Comparison of ENCODE assay signal across 23 mouse cellular contexts in genomic region chr12:49380442-49380841, GRCm38 (mm10). TPM values are rescaled to one million over a fixed set of nuclear protein-coding genes. Genes with fewer than 3 reads are reported as not detected.
DNase-seq lines count a peak whose midpoint lies in the region; ATAC-seq and TF ChIP-seq lines count a peak whose summit lies in the region.
"Had no signal": no experiment of that assay in that cellular context is flagged by ENCODE, and none has a peak within 500 bp of the region (broad histone marks: within the 10 kb centered on the region; RNA-seq: fewer than 3 reads in every experiment).

No protein-coding gene starts in this region.

- H3K4me3 ChIP-seq in hindbrain, embryonic 11.5 days (ENCODE audit: low read depth, low read length), result no peak overlapping the region
- H3K4me3 ChIP-seq in hindbrain, embryonic 12.5 days, result no peak overlapping the region
- no peak overlapping the region for H3K4me3 ChIP-seq in midbrain, embryonic 11.5 days (ENCODE audit: low read depth, low read length)
- no peak overlapping the region for H3K4me3 ChIP-seq in midbrain, embryonic 16.5 days (ENCODE audit: low read depth, low read length)
- H3K4me3 ChIP-seq in forebrain, embryonic 11.5 days (ENCODE audit: low read depth, low read length), result peak overlapping the region; percentile 87
- no peak overlapping the region for H3K4me3 ChIP-seq in heart, adult 2 months
- H3K4me3 ChIP-seq: heart, embryonic 12.5 days; intestine, embryonic 15.5 days; limb, embryonic 13.5 days; liver, embryonic 15.5 days; megakaryocyte, embryonic 14.5 days; myocyte; stomach, embryonic 15.5 days had no signal

- 0% methylated on average over 4 of the region's 4 CpGs for WGBS in hindbrain, embryonic 11.5 days
- 0% methylated on average over 4 of the region's 4 CpGs for WGBS in hindbrain, embryonic 12.5 days
- 0% methylated on average over 4 of the region's 4 CpGs for WGBS in midbrain, embryonic 11.5 days
- WGBS in midbrain, embryonic 16.5 days, result 0% methylated on average over 4 of the region's 4 CpGs
- WGBS in forebrain, embryonic 11.5 days, result 1% methylated on average over 4 of the region's 4 CpGs
- 2% methylated on average over 4 of the region's 4 CpGs for WGBS in heart, adult 2 months

- no peak for ATAC-seq in hindbrain, embryonic 11.5 days (ENCODE audit: low FRiP score)
- ATAC-seq in hindbrain, embryonic 12.5 days (ENCODE audit: low FRiP score), result no peak
- ATAC-seq in midbrain, embryonic 11.5 days (ENCODE audit: low FRiP score), result no peak
- ATAC-seq in midbrain, embryonic 16.5 days, result no peak
- ATAC-seq in forebrain, embryonic 11.5 days (replicated peaks; ENCODE audit: low FRiP score), result no peak
- ATAC-seq: intestine, embryonic 15.5 days had no signal

- no peak overlapping the region for H3K9ac ChIP-seq in hindbrain, embryonic 11.5 days (ENCODE audit: low read depth, low read length)
- H3K9ac ChIP-seq in hindbrain, embryonic 12.5 days, result no peak overlapping the region
- H3K9ac ChIP-seq in midbrain, embryonic 11.5 days (ENCODE audit: low read length), result no peak overlapping the region
- H3K9ac ChIP-seq in midbrain, embryonic 16.5 days (ENCODE audit: low read depth, low read length), result no peak overlapping the region
- peak overlapping the region; percentile 83 for H3K9ac ChIP-seq in forebrain, embryonic 11.5 days (ENCODE audit: low read length)
- H3K9ac ChIP-seq in heart, adult 2 months (ENCODE audit: low read depth, low read length), result no peak overlapping the region
- H3K9ac ChIP-seq: heart, embryonic 12.5 days; intestine, embryonic 15.5 days; limb, embryonic 13.5 days; liver, embryonic 15.5 days; stomach, embryonic 15.5 days had no signal

- peak; percentile 41 for DNase-seq in hindbrain, embryonic 11.5 days (ENCODE audit: low spot score)
- peak; percentile 90 for DNase-seq in midbrain, embryonic 11.5 days (ENCODE audit: low spot score, missing footprints)
- peak; percentile 54 for DNase-seq in forebrain, embryonic 11.5 days (ENCODE audit: low spot score)
- peak; percentile 21 for DNase-seq in retina, embryonic 14.5 days (ENCODE audit: low spot score)
- DNase-seq in heart, adult 2 months, result no peak
- DNase-seq in heart, adult 18-20 months, result no peak
- DNase-seq: adrenal gland, postnatal 25 days; gastrocnemius, postnatal 10 days; heart, postnatal 4 days; kidney, postnatal 14 days; lung, postnatal 10 days had no signal

- H3K36me3 ChIP-seq in hindbrain, embryonic 11.5 days (ENCODE audit: control insufficient read depth, insufficient read depth, low read length), result no peaks in the 10 kb centered on the region
- no peaks in the 10 kb centered on the region for H3K36me3 ChIP-seq in hindbrain, embryonic 12.5 days
- no peaks in the 10 kb centered on the region for H3K36me3 ChIP-seq in midbrain, embryonic 11.5 days (ENCODE audit: control insufficient read depth, insufficient read depth, low read length)
- no peaks in the 10 kb centered on the region for H3K36me3 ChIP-seq in midbrain, embryonic 16.5 days (ENCODE audit: control insufficient read depth, insufficient read depth, low read length)
- H3K36me3 ChIP-seq in forebrain, embryonic 11.5 days (ENCODE audit: control insufficient read depth, insufficient read depth, low read length), result no peaks in the 10 kb centered on the region
- H3K36me3 ChIP-seq in heart, adult 2 months (ENCODE audit: control insufficient read depth, insufficient read depth, low read length), result no peaks in the 10 kb centered on the region
- H3K36me3 ChIP-seq: heart, embryonic 12.5 days; intestine, embryonic 15.5 days; limb, embryonic 13.5 days; liver, embryonic 15.5 days; stomach, embryonic 15.5 days had no signal

- H3K79me2 ChIP-seq in heart, adult 2 months (replicated peaks; ENCODE audit: control insufficient read depth, insufficient read depth, low read length), result no peaks in the 10 kb centered on the region

- no peak overlapping the region for H3K27ac ChIP-seq in hindbrain, embryonic 11.5 days (ENCODE audit: low read depth, low read length)
- H3K27ac ChIP-seq in hindbrain, embryonic 12.5 days, result no peak overlapping the region
- no peak overlapping the region for H3K27ac ChIP-seq in midbrain, embryonic 11.5 days (ENCODE audit: low read depth, low read length)
- no peak overlapping the region for H3K27ac ChIP-seq in midbrain, embryonic 16.5 days (ENCODE audit: low read length)
- peak overlapping the region; percentile 94 for H3K27ac ChIP-seq in forebrain, embryonic 11.5 days (ENCODE audit: low read depth, low read length)
- H3K27ac ChIP-seq in heart, adult 2 months, result no peak overlapping the region
- H3K27ac ChIP-seq: intestine, embryonic 15.5 days; limb, embryonic 13.5 days; liver, embryonic 15.5 days; stomach, embryonic 15.5 days had no signal

- H3K27me3 ChIP-seq in hindbrain, embryonic 11.5 days (ENCODE audit: control insufficient read depth, insufficient read depth, low read length), result peaks cover 94% of the 10 kb centered on the region
- peaks cover 94% of the 10 kb centered on the region for H3K27me3 ChIP-seq in hindbrain, embryonic 12.5 days
- H3K27me3 ChIP-seq in midbrain, embryonic 11.5 days (ENCODE audit: control insufficient read depth, insufficient read depth, low read length), result peaks cover 98% of the 10 kb centered on the region
- H3K27me3 ChIP-seq in midbrain, embryonic 16.5 days (ENCODE audit: control insufficient read depth, insufficient read depth, low read depth, low read length), result peaks cover 59% of the 10 kb centered on the region
- H3K27me3 ChIP-seq in forebrain, embryonic 11.5 days (ENCODE audit: control insufficient read depth, insufficient read depth, low read length), result peaks cover 32% of the 10 kb centered on the region
- peaks cover 26% of the 10 kb centered on the region for H3K27me3 ChIP-seq in heart, adult 2 months (ENCODE audit: control insufficient read depth, insufficient read depth, low read length)
- H3K27me3 ChIP-seq: CH12.LX had no signal

- no peak for TF ChIP-seq EP300 in heart, adult 2 months (IDR thresholded peaks at IDR 0.05; ENCODE audit: insufficient read depth, low read depth, low read length)

- H3K4me1 ChIP-seq in hindbrain, embryonic 11.5 days (replicated peaks; ENCODE audit: control insufficient read depth, insufficient read depth, low read length), result peaks cover 5% of the 10 kb centered on the region; the same call in 1 of the 2 replicates
- peaks cover 12% of the 10 kb centered on the region for H3K4me1 ChIP-seq in hindbrain, embryonic 12.5 days
- peaks cover 4% of the 10 kb centered on the region; the same call in 1 of the 2 replicates for H3K4me1 ChIP-seq in midbrain, embryonic 11.5 days (ENCODE audit: control insufficient read depth, insufficient read depth, low read length)
- H3K4me1 ChIP-seq in midbrain, embryonic 16.5 days (ENCODE audit: control insufficient read depth, insufficient read depth, low read length), result peaks cover 6% of the 10 kb centered on the region
- H3K4me1 ChIP-seq in forebrain, embryonic 11.5 days (replicated peaks; ENCODE audit: control insufficient read depth, insufficient read depth, low read length), result 0 out of 2 replicates have a peak, but pooled peaks cover 3% of the 10 kb centered on the region
- H3K4me1 ChIP-seq in heart, adult 2 months (ENCODE audit: control insufficient read depth, insufficient read depth, low read length), result no peaks in the 10 kb centered on the region
- H3K4me1 ChIP-seq: liver, embryonic 15.5 days had no signal

- H3K4me2 ChIP-seq in hindbrain, embryonic 11.5 days (replicated peaks; ENCODE audit: low read depth, low read length), result no peak overlapping the region
- H3K4me2 ChIP-seq in hindbrain, embryonic 12.5 days (replicated peaks), result no peak overlapping the region
- H3K4me2 ChIP-seq in midbrain, embryonic 11.5 days, result no peak overlapping the region
- H3K4me2 ChIP-seq in midbrain, embryonic 16.5 days (ENCODE audit: low read length), result no peak overlapping the region; the same call in 1 of the 2 replicates
- peak overlapping the region; percentile 55 for H3K4me2 ChIP-seq in forebrain, embryonic 11.5 days (ENCODE audit: low read depth, low read length, severe bottlenecking)
- H3K4me2 ChIP-seq: heart, embryonic 12.5 days; intestine, embryonic 15.5 days; limb, embryonic 13.5 days; liver, embryonic 15.5 days; stomach, embryonic 15.5 days had no signal

- no peak for TF ChIP-seq CTCF in heart, adult 2 months (IDR thresholded peaks at IDR 0.05)

- intact Hi-C loops in heart, adult 2 months (cut with DNase I), result no loop called here

- TF ChIP-seq POLR2A in heart, adult 2 months (IDR thresholded peaks at IDR 0.05; ENCODE audit: insufficient read depth, low read depth, low read length), result no peak

- no peaks in the 10 kb centered on the region for H3K9me3 ChIP-seq in hindbrain, embryonic 11.5 days (ENCODE audit: control insufficient read depth, low read length)
- H3K9me3 ChIP-seq in hindbrain, embryonic 12.5 days (replicated peaks), result no peaks in the 10 kb centered on the region
- H3K9me3 ChIP-seq in midbrain, embryonic 11.5 days (ENCODE audit: control insufficient read depth, low read length), result no peaks in the 10 kb centered on the region
- no peaks in the 10 kb centered on the region; the same call in 1 of the 2 replicates for H3K9me3 ChIP-seq in midbrain, embryonic 16.5 days (replicated peaks; ENCODE audit: control insufficient read depth, low read length, poor library complexity, severe bottlenecking)
- no peaks in the 10 kb centered on the region for H3K9me3 ChIP-seq in forebrain, embryonic 11.5 days (ENCODE audit: control insufficient read depth, low read length)
- H3K9me3 ChIP-seq: intestine, embryonic 15.5 days; liver, embryonic 15.5 days; stomach, embryonic 15.5 days had no signal

RNA-seq across cellular contexts. Expression of gene Foxg1, which starts 2.0 kb away (rescaled TPM):
- polyA plus RNA-seq in hindbrain, embryonic 11.5 days (2014; fragmentation: Nextera tagmentation; extraction: Ambion mirVana), result 0.39 and 0.49 TPM in 2 replicates
- polyA plus RNA-seq in hindbrain, embryonic 12.5 days (2016; fragmentation: Nextera tagmentation; extraction: Ambion mirVana), result 0.68 and 1.9 TPM in 2 replicates
- 0.41 and 0.92 TPM in 2 replicates for polyA plus RNA-seq in midbrain, embryonic 11.5 days (2014; fragmentation: Nextera tagmentation; extraction: Ambion mirVana)
- polyA plus RNA-seq in midbrain, embryonic 16.5 days (2015; fragmentation: Nextera tagmentation; extraction: Ambion mirVana), result 1.7 and 2.5 TPM in 2 replicates
- 40.4 and 45.5 TPM in 2 replicates for polyA plus RNA-seq in forebrain, embryonic 11.5 days (2014; fragmentation: Nextera tagmentation; extraction: Ambion mirVana)
- total RNA-seq in heart, adult 2 months (2021), result not detected
- polyA plus RNA-seq in heart, adult 2 months (2012; rRNA removed), result 0.14 TPM in 1 of 2 replicates, not detected in the other
- total RNA-seq in heart, adult 18-20 months (2021), result not detected
- total RNA-seq: adrenal gland, postnatal 25 days; CH12.LX; neutrophil, adult 5-6 weeks had no signal
- polyA plus RNA-seq: intestine, embryonic 15.5 days; limb, embryonic 13.5 days; myocyte had no signal

RNA-seq across cellular contexts. Expression of gene Gm43517, which starts 4.5 kb away (rescaled TPM):
- 0.08 TPM in 1 of 2 replicates, not detected in the other for polyA plus RNA-seq in hindbrain, embryonic 11.5 days (2014; fragmentation: Nextera tagmentation; extraction: Ambion mirVana)
- 0.07 and 0.08 TPM in 2 replicates for polyA plus RNA-seq in hindbrain, embryonic 12.5 days (2016; fragmentation: Nextera tagmentation; extraction: Ambion mirVana)
- 0.07 TPM in 1 of 2 replicates, not detected in the other for polyA plus RNA-seq in midbrain, embryonic 11.5 days (2014; fragmentation: Nextera tagmentation; extraction: Ambion mirVana)
- 0.10 TPM in 1 of 2 replicates, not detected in the other for polyA plus RNA-seq in midbrain, embryonic 16.5 days (2015; fragmentation: Nextera tagmentation; extraction: Ambion mirVana)
- 1.3 and 1.4 TPM in 2 replicates for polyA plus RNA-seq in forebrain, embryonic 11.5 days (2014; fragmentation: Nextera tagmentation; extraction: Ambion mirVana)
- total RNA-seq in heart, adult 2 months (2021), result not detected
- polyA plus RNA-seq in heart, adult 2 months (2012; rRNA removed), result not detected in 2 replicates
- total RNA-seq in heart, adult 18-20 months (2021), result not detected
- total RNA-seq: adrenal gland, postnatal 25 days; CH12.LX; gastrocnemius, postnatal 10 days; heart, postnatal 4 days; neutrophil, adult 5-6 weeks had no signal
- polyA plus RNA-seq: embryonic facial prominence, embryonic 14.5 days; heart, embryonic 12.5 days; intestine, embryonic 15.5 days; limb, embryonic 13.5 days; liver, embryonic 15.5 days; myocyte; stomach, embryonic 15.5 days had no signal

Comparison
In these comparisons a context has a peak if more than half of its experiments do, and no peak if none do; other contexts are left out.
1. DNase-seq: peak in hindbrain, embryonic 11.5 days (single experiment), midbrain, embryonic 11.5 days (single experiment), forebrain, embryonic 11.5 days (single experiment) and retina, embryonic 14.5 days (single experiment); none in heart, adult 2 months (0 of 2) and heart, adult 18-20 months (0 of 2).
2. RNA of gene Foxg1, which starts 2.0 kb away (polyA plus RNA-seq): 40.4 to 45.5 TPM in forebrain, embryonic 11.5 days; 0.68 to 1.9 TPM in hindbrain, embryonic 12.5 days, 1.7 to 2.5 TPM in midbrain, embryonic 16.5 days, 0.41 to 0.92 TPM in midbrain, embryonic 11.5 days, 0.39 to 0.49 TPM in hindbrain, embryonic 11.5 days and 0.14 TPM in heart, adult 2 months; every median in the first group is over 10 times any median in the second.